Mouse (Mus musculus) kidney, adult 2 months (tissue): ENCODE measurements around the gene Eif4e2.

Experiments
- CTCF ChIP-seq: fragments of 200-500 bp; conservative IDR thresholded peaks from 2 replicates; pipeline ENCODE4 v1.5.1; 2011; ENCODE audit warnings: low read depth, mild to moderate bottlenecking, control low read depth, low read length, moderate library complexity, mixed read lengths; ENCODE audit not compliant: insufficient read depth, insufficient read length
- POLR2A ChIP-seq: fragments of 200-500 bp; IDR thresholded peaks from one replicate; pipeline ENCODE4 v1.6.1; 2011; ENCODE audit warnings: low read depth, low read length, control low read depth

DNA sequence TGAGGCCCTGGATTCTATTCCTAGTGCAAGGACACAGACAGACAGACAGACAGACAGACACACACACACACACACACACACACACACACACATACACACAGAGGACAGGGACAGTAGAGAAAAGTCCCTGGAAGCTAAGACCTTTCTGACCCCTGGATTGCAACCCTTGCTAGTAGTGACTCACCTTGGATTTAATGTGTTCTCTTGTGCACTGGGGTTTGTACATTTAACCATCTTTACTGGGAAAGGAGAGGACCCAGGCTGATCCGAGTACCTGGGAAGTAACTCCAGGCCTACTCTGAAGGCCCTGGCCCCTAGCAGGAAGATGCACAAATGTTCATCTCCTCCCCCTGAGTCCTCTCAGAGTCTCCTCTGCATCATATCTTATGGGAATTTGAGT lies 57.9 kb downstream of the Eif4e2 start:
- TF ChIP-seq CTCF (no peak), POLR2A (no peak)
